Mouse (Mus musculus) limb, embryonic 15.5 days (tissue): ENCODE results near the gene Stkld1. TPM values are rescaled to one million over a fixed set of nuclear protein-coding genes. Genes with fewer than 3 reads are reported as not detected.

Experiments
- ATAC-seq: fragments of 200-750 bp; cut with Nextera tagmentation; 2 replicates; pipeline ENCODE4 v1.8.0; 2017; ENCODE audit warnings: low read depth, moderate TSS enrichment; ENCODE audit not compliant: insufficient number of reproducible peaks, low FRiP score, low TSS enrichment
- H3K27ac ChIP-seq: fragments of 300-500 bp; sonication (generic); 2 replicates; pipeline ENCODE4 v1.5.1; 2015; ENCODE audit warnings: moderate library complexity, mild to moderate bottlenecking, inconsistent platforms
- H3K27me3 ChIP-seq: fragments of 300-500 bp; sonication (generic); 2 replicates; pipeline ENCODE4 v1.6.1; 2015; ENCODE audit warnings: inconsistent platforms
- H3K36me3 ChIP-seq: fragments of 300-500 bp; sonication (generic); 2 replicates; pipeline ENCODE4 v1.6.1; 2015; ENCODE audit warnings: inconsistent platforms
- H3K4me1 ChIP-seq: fragments of 300-500 bp; sonication (generic); 2 replicates; pipeline ENCODE4 v1.6.1; 2015; ENCODE audit warnings: inconsistent platforms
- H3K4me2 ChIP-seq: fragments of 300-500 bp; sonication (generic); 2 replicates; pipeline ENCODE4 v1.6.1; 2015; ENCODE audit warnings: mild to moderate bottlenecking, inconsistent platforms
- H3K4me3 ChIP-seq: fragments of 300-500 bp; sonication (generic); 2 replicates; pipeline ENCODE4 v1.5.1; 2015; ENCODE audit warnings: mild to moderate bottlenecking, inconsistent platforms
- H3K9ac ChIP-seq: fragments of 300-500 bp; sonication (generic); 2 replicates; pipeline ENCODE4 v1.6.1; 2015; ENCODE audit warnings: inconsistent platforms
- H3K9me3 ChIP-seq: fragments of 300-500 bp; sonication (generic); 2 replicates; pipeline ENCODE4 v1.6.1; 2016; ENCODE audit warnings: inconsistent platforms
- WGBS: fragments of 180-500 bp; shearing (Covaris S2); methylation state at CpG from one replicate; pipeline ENCODE4 v1.1.7; 2015; 5-methylcytosine and 5-hydroxymethylcytosine counted together
- polyA plus RNA-seq: library from polyadenylated mRNA; unstranded; fragments of >200 nt; fragmentation: Nextera tagmentation; extraction: Ambion mirVana; gene quantifications from 2 replicates; pipeline ENCODE4 v1.2.1, GENCODE M21; 2015

The Stkld1 gene
- polyA plus RNA-seq, 1 experiment from 2014 or later = 0.06 TPM

DNA sequence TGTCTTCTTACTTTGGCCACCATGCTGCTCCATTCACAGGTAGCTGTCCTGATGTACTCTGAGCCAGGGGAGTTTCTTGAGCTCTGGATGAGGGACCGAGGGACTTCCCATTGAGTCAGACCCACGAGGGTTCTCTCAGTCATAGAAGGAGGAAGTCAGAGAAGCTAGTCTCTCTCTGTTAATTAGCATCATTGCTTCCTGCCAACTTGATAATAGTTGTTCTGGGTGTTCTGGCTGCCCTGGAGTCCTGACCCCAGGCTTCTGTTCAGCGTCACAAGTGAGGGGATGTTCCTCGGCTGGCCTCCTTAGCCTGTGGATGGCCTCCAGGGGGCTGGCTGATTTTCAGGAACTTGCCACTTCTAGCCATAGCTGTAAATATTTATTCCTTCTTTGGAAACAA, 40.1 kb downstream of the Stkld1 start:
- 26% methylated on average over 4 of the region's 4 CpGs for WGBS

DNA sequence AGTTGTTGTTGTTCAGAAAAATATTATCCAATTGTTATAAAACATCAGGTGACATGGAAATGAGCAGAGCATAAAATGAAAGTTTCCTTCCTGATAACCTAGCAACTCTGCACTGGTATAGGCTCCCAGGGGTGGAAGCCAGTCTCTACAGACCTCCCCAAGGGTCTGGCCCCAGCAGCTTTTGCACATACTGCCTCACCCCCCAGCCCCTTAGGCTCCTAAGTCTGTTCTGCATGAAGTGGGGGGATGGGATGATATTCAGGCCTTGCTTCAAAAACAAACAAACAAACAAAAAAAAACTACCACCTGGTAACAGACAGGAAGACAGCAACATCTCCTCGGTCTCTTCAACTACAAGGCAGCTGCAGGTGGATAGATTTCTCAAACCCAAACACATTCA, 46.5 kb downstream of the Stkld1 start:
- H3K4me2 ChIP-seq = no peak overlapping the region
- ATAC-seq = no peak
- no peaks in the 10 kb centered on the region for H3K9me3 ChIP-seq
- H3K27ac ChIP-seq = no peak overlapping the region
- H3K4me1 ChIP-seq = no peaks in the 10 kb centered on the region
- H3K36me3 ChIP-seq = no peaks in the 10 kb centered on the region
- H3K9ac ChIP-seq = no peak overlapping the region
- 72% methylated on average over 1 of the region's 1 CpGs for WGBS
- H3K27me3 ChIP-seq = no peaks in the 10 kb centered on the region
- no peak overlapping the region for H3K4me3 ChIP-seq

More for the DNA sequence above, 40.1 kb downstream of the Stkld1 start:
- Histone ChIP-seq H3K4me2 (no peak overlapping the region), H3K4me1 (no peaks in the 10 kb centered on the region), H3K27ac (no peak overlapping the region), H3K36me3 (no peaks in the 10 kb centered on the region), H3K9ac (no peak overlapping the region), H3K4me3 (no peak overlapping the region), H3K27me3 (no peaks in the 10 kb centered on the region), H3K9me3 (no peaks in the 10 kb centered on the region)
- no peak for ATAC-seq

DNA sequence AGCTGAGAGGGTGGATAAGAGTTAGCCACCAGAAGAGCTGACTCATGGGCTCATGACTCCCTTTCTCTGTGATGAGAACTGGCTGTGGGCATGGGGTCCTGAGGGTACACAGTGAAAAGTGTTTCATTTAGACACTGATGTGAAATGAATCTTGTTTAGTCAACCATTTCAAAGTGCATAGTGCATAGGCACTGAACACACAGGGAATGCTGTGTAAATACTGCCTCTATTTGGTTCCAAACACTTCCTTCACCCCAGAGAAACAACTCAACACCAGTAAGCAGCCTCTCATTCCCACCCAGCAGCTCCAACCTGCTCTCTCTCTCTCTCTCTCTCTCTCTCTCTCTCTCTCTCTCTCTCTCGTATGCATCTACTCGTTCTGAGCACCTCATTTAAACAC, 50.3 kb downstream of the Stkld1 start:
- WGBS = 69% methylated on average over 2 of the region's 2 CpGs
- H3K9ac ChIP-seq = no peak overlapping the region

DNA sequence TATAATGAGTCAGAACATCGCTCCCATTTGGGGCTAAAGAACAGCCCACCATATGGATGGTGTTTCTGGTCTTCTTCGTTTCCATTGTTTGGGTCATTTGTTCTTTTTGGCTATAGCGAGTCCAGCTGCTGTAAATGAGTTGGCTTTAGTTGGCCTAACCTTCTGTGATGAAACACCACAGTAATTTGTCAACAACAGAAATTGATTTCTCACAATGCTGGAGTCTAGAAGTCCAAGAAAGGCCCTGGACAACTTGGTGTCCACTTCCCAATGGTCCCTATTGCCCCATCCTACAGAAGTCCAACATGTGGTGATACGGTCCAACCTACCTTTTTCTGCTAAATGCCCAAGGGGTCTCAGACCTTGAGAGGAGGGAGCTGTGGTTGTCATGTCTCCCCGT, 50.8 kb downstream of the Stkld1 start:
- ATAC-seq = no peak
- H3K4me3 ChIP-seq = no peak overlapping the region
- no peak overlapping the region for H3K4me2 ChIP-seq
- no peaks in the 10 kb centered on the region for H3K27me3 ChIP-seq
- no peak overlapping the region for H3K9ac ChIP-seq
- H3K27ac ChIP-seq = no peak overlapping the region
- H3K36me3 ChIP-seq = no peaks in the 10 kb centered on the region
- H3K9me3 ChIP-seq = no peaks in the 10 kb centered on the region
- H3K4me1 ChIP-seq = no peaks in the 10 kb centered on the region
- WGBS = 88% methylated on average over 5 of the region's 5 CpGs

More for the DNA sequence above, 50.3 kb downstream of the Stkld1 start:
- H3K4me2 ChIP-seq = no peak overlapping the region
- H3K4me1 ChIP-seq = no peaks in the 10 kb centered on the region
- no peak overlapping the region for H3K4me3 ChIP-seq
- no peaks in the 10 kb centered on the region for H3K9me3 ChIP-seq
- ATAC-seq = no peak
- H3K27ac ChIP-seq = no peak overlapping the region
- no peaks in the 10 kb centered on the region for H3K36me3 ChIP-seq
- no peaks in the 10 kb centered on the region for H3K27me3 ChIP-seq

DNA sequence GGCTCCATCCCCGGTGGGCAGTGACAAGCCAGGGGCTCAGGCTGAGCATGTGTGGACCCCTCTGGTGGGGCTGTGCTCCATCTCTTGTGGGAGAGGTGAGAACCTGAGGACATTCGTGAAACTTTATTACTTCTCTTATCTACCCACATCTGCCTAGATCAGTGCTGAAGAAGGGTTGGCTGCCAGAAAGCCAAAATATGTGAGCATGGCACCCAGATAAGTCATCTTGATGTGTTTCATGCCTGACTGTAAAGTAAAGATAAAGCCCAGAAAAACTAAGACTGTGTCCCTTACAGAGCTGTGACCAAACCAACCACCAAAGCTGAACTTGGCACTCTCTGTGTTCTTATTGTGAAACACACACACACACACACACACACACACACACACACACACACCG, 60.1 kb downstream of the Stkld1 start:
- H3K9me3 ChIP-seq = no peaks in the 10 kb centered on the region
- H3K9ac ChIP-seq = no peak overlapping the region
- no peak overlapping the region for H3K4me2 ChIP-seq
- H3K27ac ChIP-seq = no peak overlapping the region
- H3K4me3 ChIP-seq = no peak overlapping the region
- H3K4me1 ChIP-seq = no peaks in the 10 kb centered on the region
- no peak for ATAC-seq
- no peaks in the 10 kb centered on the region for H3K27me3 ChIP-seq
- H3K36me3 ChIP-seq = no peaks in the 10 kb centered on the region
- WGBS = 74% methylated on average over 3 of the region's 3 CpGs

DNA sequence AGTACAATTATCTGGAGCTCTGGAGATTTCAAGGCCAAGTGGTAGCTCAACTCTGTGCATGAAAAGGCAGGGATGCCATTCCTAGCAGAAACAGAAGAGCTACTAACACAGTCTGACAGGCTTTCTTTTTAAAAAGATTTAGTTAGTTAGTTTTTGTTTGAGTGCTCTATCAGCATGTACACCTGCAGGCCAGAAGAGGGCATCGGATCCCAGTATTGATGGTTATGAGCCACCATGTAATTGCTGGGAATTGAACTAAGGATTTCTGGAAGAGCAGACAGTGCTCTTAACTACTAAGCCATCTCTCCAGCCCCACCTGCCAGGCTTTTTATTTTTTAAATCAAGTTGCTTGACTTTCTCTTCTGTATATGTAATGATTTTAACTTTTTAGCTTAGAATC, 63.7 kb downstream of the Stkld1 start:
- H3K4me1 ChIP-seq = no peaks in the 10 kb centered on the region
- H3K36me3 ChIP-seq = no peaks in the 10 kb centered on the region
- H3K4me2 ChIP-seq = no peak overlapping the region
- H3K9ac ChIP-seq = no peak overlapping the region
- no peaks in the 10 kb centered on the region for H3K9me3 ChIP-seq
- H3K27ac ChIP-seq = no peak overlapping the region
- 72% methylated on average over 1 of the region's 1 CpGs for WGBS
- H3K27me3 ChIP-seq = no peaks in the 10 kb centered on the region
- H3K4me3 ChIP-seq = no peak overlapping the region
- ATAC-seq = no peak

DNA sequence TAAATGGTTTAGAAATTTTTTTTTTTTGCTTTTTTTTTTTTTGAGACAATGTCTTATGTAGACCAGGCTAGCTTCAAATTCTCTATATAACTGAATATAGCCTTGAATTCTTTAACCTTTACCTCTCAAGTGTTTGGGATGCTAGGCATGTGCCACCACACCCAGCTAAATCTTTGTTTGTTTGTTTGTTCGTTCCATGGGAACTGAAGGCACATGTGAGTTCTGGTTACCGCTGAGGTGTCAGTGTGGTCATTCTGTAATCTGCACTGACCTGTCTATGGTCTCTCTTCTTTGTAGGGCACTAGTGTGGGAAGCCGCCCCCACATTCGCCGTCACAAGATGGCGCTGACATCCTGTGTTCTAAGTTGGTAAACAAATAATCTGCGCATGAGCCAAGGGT, 64.1 kb downstream of the Stkld1 start:
- WGBS = 86% methylated on average over 7 of the region's 7 CpGs
- no peak overlapping the region for H3K27ac ChIP-seq
- H3K36me3 ChIP-seq = no peaks in the 10 kb centered on the region
- ATAC-seq = no peak
- no peak overlapping the region for H3K4me2 ChIP-seq
- H3K9me3 ChIP-seq = no peaks in the 10 kb centered on the region
- no peak overlapping the region for H3K9ac ChIP-seq
- no peaks in the 10 kb centered on the region for H3K4me1 ChIP-seq
- no peak overlapping the region for H3K4me3 ChIP-seq
- H3K27me3 ChIP-seq = no peaks in the 10 kb centered on the region

Other genes starting within 250 kb of the Stkld1 start
- not detected in 2 replicates for gene Abo, start 69.1 kb upstream of the Stkld1 start, polyA plus RNA-seq
- 26.2 and 27.2 TPM in 2 replicates for gene Surf6, start 31.2 kb upstream of the Stkld1 start, polyA plus RNA-seq
- 48.3 and 59.8 TPM in 2 replicates for gene Med22, start 23.4 kb upstream of the Stkld1 start, polyA plus RNA-seq
- 544 and 594 TPM in 2 replicates for gene Rpl7a, start 23.3 kb upstream of the Stkld1 start, polyA plus RNA-seq
- 32.4 and 41.0 TPM in 2 replicates for gene Surf2, start 17.7 kb upstream of the Stkld1 start, polyA plus RNA-seq
- gene Surf1, start 17.5 kb upstream of the Stkld1 start, polyA plus RNA-seq = 58.0 and 61.3 TPM in 2 replicates
- gene Surf4, start 119 bp upstream of the Stkld1 start, polyA plus RNA-seq = 323 and 330 TPM in 2 replicates
- gene Rexo4, start 30.3 kb downstream of the Stkld1 start, polyA plus RNA-seq = 45.2 and 45.9 TPM in 2 replicates
- gene Adamts13, start 39.4 kb downstream of the Stkld1 start, polyA plus RNA-seq = 0.06 TPM in 1 of 2 replicates, not detected in the other
- gene Cacfd1, start 75.9 kb downstream of the Stkld1 start, polyA plus RNA-seq = 72.3 and 79.5 TPM in 2 replicates
- gene Slc2a6, start 94.0 kb downstream of the Stkld1 start, polyA plus RNA-seq = 0.63 and 1.0 TPM in 2 replicates
- gene Mymk, start 138.1 kb downstream of the Stkld1 start, polyA plus RNA-seq = 36.7 and 79.4 TPM in 2 replicates
- 9.1 and 11.7 TPM in 2 replicates for gene Adamtsl2, start 145.3 kb downstream of the Stkld1 start, polyA plus RNA-seq
- 0.08 and 0.16 TPM in 2 replicates for gene Fam163b, start 208.4 kb downstream of the Stkld1 start, polyA plus RNA-seq
- gene Dbh, start 231.2 kb downstream of the Stkld1 start, polyA plus RNA-seq = 0.30 and 0.51 TPM in 2 replicates